Mouse (Mus musculus): ENCODE data around the gene Sv2c.

The Sv2c gene

GRCm38 (mm10) chr13:95944621-95945020, 187.8 kb downstream of the Sv2c start:
- CTCF ChIA-PET: interaction anchor here (0.7 kb wide), 1 partner anchor 600 kb away, joined by 4 read pairs; no protein-coding TSS in a partner anchor

GRCm38 (mm10) chr13:95943919-95944318, 188.5 kb downstream of the Sv2c start:
- CTCF ChIA-PET: no interaction called here

GRCm38 (mm10) chr13:95942587-95942986, 189.8 kb downstream of the Sv2c start:
- CTCF ChIA-PET: no interaction called here

- CTCF ChIA-PET: no interaction called here
Measured at GRCm38 (mm10) chr13:95941861-95942260, 190.5 kb downstream of the Sv2c start.

GRCm38 (mm10) chr13:95940811-95941210, 191.6 kb downstream of the Sv2c start:
- CTCF ChIA-PET: no interaction called here

- CTCF ChIA-PET: no interaction called here
Measured at GRCm38 (mm10) chr13:95924201-95924621, 208.2 kb downstream of the Sv2c start.

- CTCF ChIA-PET: no interaction called here
Measured at GRCm38 (mm10) chr13:95922626-95923025, 209.8 kb downstream of the Sv2c start.

- CTCF ChIA-PET: interaction anchor here (0.8 kb wide), 1 partner anchor 204 kb away, joined by 9 read pairs; no protein-coding TSS in a partner anchor
Measured at GRCm38 (mm10) chr13:95918624-95919284, 213.6 kb downstream of the Sv2c start.

- CTCF ChIA-PET: no interaction called here
Measured at GRCm38 (mm10) chr13:95913046-95913406, 219.4 kb downstream of the Sv2c start.

GRCm38 (mm10) chr13:95912157-95913045, 220.0 kb downstream of the Sv2c start:
- CTCF ChIA-PET: no interaction called here

- CTCF ChIA-PET: no interaction called here
Measured at GRCm38 (mm10) chr13:95910270-95910669, 222.1 kb downstream of the Sv2c start.

GRCm38 (mm10) chr13:95909244-95909643, 223.1 kb downstream of the Sv2c start:
- CTCF ChIA-PET: no interaction called here
